Mouse (Mus musculus): ENCODE data around the gene Slfn3. TPM values are rescaled to one million over a fixed set of nuclear protein-coding genes. Genes with fewer than 3 reads are reported as not detected.

Gene Slfn3
- 0.18 and 0.21 TPM in 2 replicates for polyA plus RNA-seq (2021; fragmentation: Nextera tagmentation)
- long read RNA-seq, experiment 1: 0 reads
- long read RNA-seq, experiment 2: 0 reads

DNA sequence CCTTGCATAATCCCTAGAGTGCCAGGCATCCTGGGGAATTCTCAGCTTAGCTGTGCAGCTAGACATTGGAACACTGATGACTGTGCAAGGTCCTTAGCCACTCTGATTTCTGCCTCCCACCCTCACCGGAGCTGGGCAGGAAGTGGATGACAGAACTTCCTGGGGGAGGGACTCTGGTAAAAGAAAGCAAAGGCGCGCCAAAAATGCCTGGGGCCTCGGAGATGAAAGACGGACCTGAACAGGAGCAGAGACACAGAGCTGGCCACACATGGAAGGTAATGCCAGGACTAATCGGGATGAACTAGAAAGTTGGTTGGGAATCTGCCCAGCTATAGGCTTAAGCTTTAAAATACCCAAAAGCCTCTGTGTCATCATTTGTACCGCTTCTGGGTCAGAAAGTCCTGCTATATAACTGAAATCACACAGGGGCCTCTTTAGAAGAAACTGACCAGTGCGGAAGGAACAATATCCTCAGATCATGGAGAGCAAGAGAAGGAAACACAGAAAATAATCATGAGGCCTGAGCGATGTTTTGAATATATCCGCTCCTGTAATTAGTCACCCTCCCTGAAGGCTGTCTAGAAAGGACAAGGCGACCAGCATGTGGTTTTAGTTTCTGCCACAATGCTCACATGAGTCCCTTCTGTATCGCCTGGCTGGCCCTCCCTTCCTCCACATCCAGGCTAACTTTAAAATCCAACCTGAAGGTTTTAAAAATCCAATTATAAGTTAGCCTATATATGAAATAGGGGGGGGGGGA, at the start of gene Slfn3:
Gene Slfn3, plus strand, starts transcription at position 197 of the 760 bp plus-strand sequence.

DNA sequence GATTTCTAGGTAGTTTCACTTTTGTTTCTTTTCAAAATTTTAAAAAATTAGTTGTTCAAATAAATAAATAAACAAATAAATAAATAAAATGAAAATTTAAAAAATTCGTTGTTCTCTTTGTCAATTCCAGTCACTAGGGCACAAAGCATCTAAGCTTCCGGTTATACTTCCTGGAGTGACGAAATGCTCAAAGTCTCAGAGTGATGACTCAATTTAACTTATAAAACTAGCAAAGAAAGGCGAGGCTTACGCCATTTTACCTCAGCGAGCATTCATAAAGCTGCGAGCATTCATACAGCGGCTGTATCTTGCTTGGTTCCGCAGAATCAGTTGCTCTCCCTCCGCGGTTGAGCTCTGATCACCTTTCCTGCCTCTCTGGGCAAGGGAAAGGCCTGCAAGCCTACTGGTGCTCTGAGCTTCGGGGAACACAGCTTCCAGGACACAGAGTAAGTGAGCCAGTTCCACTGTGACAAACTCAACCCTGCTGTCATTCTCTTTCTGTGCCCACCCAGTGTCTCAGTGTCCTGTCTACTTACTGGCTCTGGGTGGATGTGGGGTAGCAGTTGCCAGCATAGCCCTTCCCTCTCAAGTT, 16.1 kb upstream of the Slfn3 start, which contains the start of gene Slfn4:
Gene Slfn4, plus strand, starts transcription at position 239 of the 592 bp plus-strand sequence.

Other genes with a start within 250 kb of the Slfn3 start
- 0.69 and 0.75 TPM in 2 replicates for gene Slfn5, start 240.0 kb upstream of the Slfn3 start, polyA plus RNA-seq (2021; fragmentation: Nextera tagmentation)
- 0.16 and 0.20 TPM in 2 replicates for gene Slfn9, start 199.5 kb upstream of the Slfn3 start, polyA plus RNA-seq (2021; fragmentation: Nextera tagmentation)
- 0.36 and 0.70 TPM in 2 replicates for gene Slfn8, start 170.5 kb upstream of the Slfn3 start, polyA plus RNA-seq (2021; fragmentation: Nextera tagmentation)
- 0.90 and 2.1 TPM in 2 replicates for gene Slfn2, start 126.2 kb upstream of the Slfn3 start, polyA plus RNA-seq (2021; fragmentation: Nextera tagmentation)
- gene Slfn1, start 74.5 kb upstream of the Slfn3 start, polyA plus RNA-seq (2021; fragmentation: Nextera tagmentation): 0.08 TPM in 1 of 2 replicates, not detected in the other
- not detected in 2 replicates for gene Slfn4, start 16.1 kb upstream of the Slfn3 start, polyA plus RNA-seq (2021; fragmentation: Nextera tagmentation)
- not detected in 2 replicates for gene Slfn14, start 95.4 kb downstream of the Slfn3 start, polyA plus RNA-seq (2021; fragmentation: Nextera tagmentation)
- gene Ap2b1, start 107.7 kb downstream of the Slfn3 start, polyA plus RNA-seq (2021; fragmentation: Nextera tagmentation): 77.1 and 89.6 TPM in 2 replicates
- gene Pex12, start 111.3 kb downstream of the Slfn3 start, polyA plus RNA-seq (2021; fragmentation: Nextera tagmentation): 9.0 and 10.0 TPM in 2 replicates
- 17.3 and 19.8 TPM in 2 replicates for gene Rasl10b, start 217.8 kb downstream of the Slfn3 start, polyA plus RNA-seq (2021; fragmentation: Nextera tagmentation)
- gene Gas2l2, start 238.1 kb downstream of the Slfn3 start, polyA plus RNA-seq (2021; fragmentation: Nextera tagmentation): 0.39 and 0.56 TPM in 2 replicates
- 0.30 and 0.52 TPM in 2 replicates for gene 1700020L24Rik, start 246.3 kb downstream of the Slfn3 start, polyA plus RNA-seq (2021; fragmentation: Nextera tagmentation)